Mouse (Mus musculus) liver, adult 2 months (tissue): ENCODE measurements around the gene Fut11.

Experiments
- CTCF ChIP-seq: fragments of 200-500 bp; IDR thresholded peaks from 2 replicates; pipeline ENCODE4 v1.5.1; 2011; ENCODE audit warnings: low read depth, low read length, control low read depth
- POLR2A ChIP-seq: fragments of 200-500 bp; IDR thresholded peaks from 2 replicates; pipeline ENCODE4 v1.6.1; 2011; ENCODE audit warnings: low read length, control low read depth; ENCODE audit not compliant: insufficient read depth; ENCODE audit errors: extremely low read depth

- TF ChIP-seq POLR2A (no peak), CTCF (no peak)
Observed at GRCm38 (mm10) chr14:20735892-20736390, 41.2 kb downstream of the Fut11 start.
